Mouse (Mus musculus) liver, postnatal 0 days (tissue): ENCODE measurements at regions not wholly inside any gene's neighbourhood (a gene's known extent, or its start where the extent isn't known, plus 50 kb on each side); places are given as distances from the start of the nearest gene placed in this dataset.

Experiments used
- ATAC-seq: fragments of 200-750 bp; cut with Nextera tagmentation; 2 replicates; pipeline ENCODE4 v1.8.0; 2017; ENCODE audit warnings: mild to moderate bottlenecking, moderate library complexity
- DNase-seq: peaks from one replicate; pipeline ENCODE4 v3.0.0-alpha.2; 2016
- H3K27ac ChIP-seq: fragments of 300-500 bp; sonication (generic); 2 replicates; pipeline ENCODE4 v1.5.1; 2014; ENCODE audit warnings: antibody characterized with exemption, moderate library complexity, mild to moderate bottlenecking, low read depth
- H3K27me3 ChIP-seq: fragments of 300-500 bp; sonication (generic); 2 replicates; pipeline ENCODE4 v1.6.1; 2014; ENCODE audit warnings: low read length, control low read depth, mixed read lengths; ENCODE audit not compliant: insufficient read depth
- H3K36me3 ChIP-seq: fragments of 300-500 bp; sonication (generic); replicated peaks from 2 replicates; pipeline ENCODE4 v1.6.1; 2014; ENCODE audit warnings: mild to moderate bottlenecking, control low read depth, low read length, moderate library complexity, mixed read lengths; ENCODE audit not compliant: insufficient read depth
- H3K4me1 ChIP-seq: fragments of 300-500 bp; sonication (generic); 2 replicates; pipeline ENCODE4 v1.6.1; 2014; ENCODE audit warnings: antibody characterized with exemption, mild to moderate bottlenecking, control low read depth; ENCODE audit not compliant: insufficient read depth
- H3K4me2 ChIP-seq: fragments of 300-500 bp; sonication (generic); 2 replicates; pipeline ENCODE4 v1.6.1; 2014; ENCODE audit warnings: low read depth, mild to moderate bottlenecking, low read length, moderate library complexity, mixed read lengths
- H3K4me3 ChIP-seq: fragments of 300-500 bp; sonication (generic); 2 replicates; pipeline ENCODE4 v1.5.1; 2014; ENCODE audit warnings: low read depth, low read length
- H3K9ac ChIP-seq: fragments of 300-500 bp; sonication (generic); replicated peaks from 2 replicates; pipeline ENCODE4 v1.6.1; 2014; ENCODE audit warnings: mild to moderate bottlenecking, moderate library complexity
- H3K9me3 ChIP-seq: fragments of 300-500 bp; sonication (generic); 2 replicates; pipeline ENCODE4 v1.6.1; 2016; ENCODE audit warnings: mild to moderate bottlenecking, control low read depth, low read length, mixed read lengths
- CTCF ChIP-seq: sonication (generic); IDR thresholded peaks from 2 replicates; pipeline ENCODE4 v1.5.1; 2016; ENCODE audit warnings: antibody characterized with exemption, low read depth
- EP300 ChIP-seq: IDR thresholded peaks from 2 replicates; pipeline ENCODE4 v1.6.1; 2016; ENCODE audit warnings: antibody characterized with exemption, low read depth, mild to moderate bottlenecking
- WGBS: fragments of 180-500 bp; shearing (Covaris S2); extraction: QIAGEN DNeasy Blood & Tissue Kit; methylation state at CpG from one replicate; pipeline ENCODE4 v1.1.7; 2014; ENCODE audit not compliant: insufficient replicate concordance; 5-methylcytosine and 5-hydroxymethylcytosine counted together

DNA sequence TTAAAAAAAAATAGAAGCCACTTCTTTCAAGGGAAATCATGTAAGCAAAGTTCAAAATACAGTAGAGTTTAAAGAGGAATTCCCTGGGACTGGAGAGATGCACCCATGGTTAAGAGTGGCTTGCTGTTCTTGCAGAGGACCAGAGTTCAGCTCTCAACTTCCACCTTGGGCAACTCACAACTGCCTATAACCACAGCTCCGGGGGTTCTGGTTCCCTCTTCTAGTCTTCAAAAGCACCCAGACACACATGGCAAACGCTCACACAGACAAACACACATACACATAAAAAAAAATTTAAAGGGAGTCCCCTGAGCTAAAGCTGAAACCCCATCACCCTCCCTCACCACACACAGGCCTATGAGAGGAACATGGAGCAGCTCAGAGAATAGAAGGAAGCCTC is 192.4 kb upstream of the Id2 start:
- WGBS, result 40% methylated on average over 2 of the region's 2 CpGs
- Histone ChIP-seq H3K27ac (no peak overlapping the region), H3K9ac (no peak overlapping the region), H3K4me2 (no peak overlapping the region), H3K27me3 (no peaks in the 10 kb centered on the region), H3K36me3 (no peaks in the 10 kb centered on the region), H3K4me3 (no peak overlapping the region), H3K4me1 (peaks cover 9% of the 10 kb centered on the region), H3K9me3 (no peaks in the 10 kb centered on the region)
- DNase-seq (no peak), ATAC-seq (no peak)
- TF ChIP-seq CTCF, result no peak
- TF ChIP-seq EP300, result no peak

DNA sequence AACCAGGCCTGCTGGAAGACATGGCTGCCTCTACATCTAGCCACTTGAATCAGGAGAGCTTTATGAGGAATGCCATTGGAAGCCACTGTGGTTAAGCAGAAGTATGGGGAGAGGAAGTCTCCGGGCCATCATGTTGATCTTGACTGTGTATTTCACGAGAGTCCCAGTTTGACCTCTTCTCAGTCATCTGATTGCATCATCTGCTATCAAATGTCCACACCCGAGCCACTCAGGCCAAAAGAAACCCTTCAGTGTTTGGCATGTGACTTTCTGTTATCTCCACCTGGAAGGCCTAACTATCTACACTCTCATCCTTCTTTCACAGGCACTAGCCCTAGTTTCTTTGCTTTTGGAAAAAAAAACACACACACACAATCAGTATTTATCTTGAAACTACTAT is 186.9 kb upstream of the Id2 start:
- DNase-seq (no peak), ATAC-seq (peak; percentile 54; the same call in 1 of the 2 replicates)
- Histone ChIP-seq H3K9me3 (no peaks in the 10 kb centered on the region), H3K4me3 (no peak overlapping the region), H3K36me3 (no peaks in the 10 kb centered on the region), H3K4me1 (no peaks in the 10 kb centered on the region), H3K9ac (no peak overlapping the region), H3K27ac (no peak overlapping the region), H3K27me3 (no peaks in the 10 kb centered on the region), H3K4me2 (no peak overlapping the region)
- TF ChIP-seq CTCF (no peak), EP300 (no peak)
- 14% methylated on average over 3 of the region's 3 CpGs for WGBS

DNA sequence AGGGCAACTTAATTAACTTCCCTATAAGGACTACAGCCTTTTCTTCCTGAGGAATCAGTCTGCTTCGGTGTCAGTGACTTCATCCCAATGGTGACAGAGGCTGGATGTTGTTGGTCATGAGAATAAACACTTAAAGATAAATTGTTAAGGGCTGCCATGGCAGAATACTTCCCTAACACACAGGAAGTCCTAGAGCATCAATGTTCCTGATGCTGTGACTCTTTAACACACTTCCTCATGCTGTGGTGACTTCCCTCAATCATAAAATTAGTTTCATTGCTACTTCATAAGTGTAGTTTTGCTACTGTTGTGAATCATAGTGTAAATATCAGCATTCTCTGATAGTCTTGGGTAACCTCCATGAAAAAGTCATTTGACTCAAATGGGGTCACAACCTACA is 184.5 kb upstream of the Id2 start:
- no peak for DNase-seq
- H3K4me3 ChIP-seq, result no peak overlapping the region
- no peak for TF ChIP-seq EP300
- TF ChIP-seq CTCF, result no peak
- H3K9me3 ChIP-seq, result no peaks in the 10 kb centered on the region
- no peak overlapping the region for H3K9ac ChIP-seq
- H3K27ac ChIP-seq, result no peak overlapping the region
- ATAC-seq, result 0 out of 2 replicates have a peak, but pooled peaks have one; percentile 10
- H3K27me3 ChIP-seq, result no peaks in the 10 kb centered on the region
- H3K36me3 ChIP-seq, result no peaks in the 10 kb centered on the region
- 36% methylated on average over 1 of the region's 1 CpGs for WGBS
- no peaks in the 10 kb centered on the region for H3K4me1 ChIP-seq
- no peak overlapping the region for H3K4me2 ChIP-seq

DNA sequence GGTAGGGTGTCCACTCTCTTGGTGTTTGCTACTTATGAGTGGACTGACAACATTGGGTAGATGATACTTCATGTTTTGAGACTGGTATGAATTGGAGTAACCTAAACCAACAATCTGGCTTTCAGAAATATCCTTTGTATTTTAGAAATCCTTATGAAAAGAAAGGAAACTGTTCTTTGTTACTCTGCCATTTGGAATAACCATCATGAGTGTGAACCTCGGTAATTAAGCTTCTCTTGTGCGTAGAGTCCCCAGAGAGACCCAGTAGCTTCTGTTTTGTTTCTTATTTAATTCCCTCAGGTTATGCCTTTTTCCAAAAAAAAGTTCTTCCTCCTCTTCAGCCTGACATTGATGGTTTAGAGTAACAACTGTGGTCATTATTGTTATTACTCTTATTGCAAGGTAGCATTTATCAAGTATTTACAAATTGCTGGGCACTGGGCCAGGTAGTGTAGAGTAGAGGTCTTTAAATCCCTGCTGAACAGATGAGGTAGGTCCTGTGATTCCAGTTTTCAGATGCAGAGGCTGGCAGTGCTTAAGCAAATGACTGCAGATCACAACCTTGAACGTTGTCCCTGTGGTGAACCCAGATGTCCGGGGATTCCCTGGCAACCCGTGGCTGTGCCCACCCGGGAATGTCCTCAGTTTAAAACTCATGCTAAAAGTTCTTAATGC is 176.8 kb upstream of the Id2 start:
- Histone ChIP-seq H3K4me1 (peaks cover 8% of the 10 kb centered on the region), H3K9ac (no peak overlapping the region), H3K4me3 (no peak overlapping the region), H3K36me3 (no peaks in the 10 kb centered on the region), H3K4me2 (no peak overlapping the region), H3K27me3 (no peaks in the 10 kb centered on the region), H3K9me3 (no peaks in the 10 kb centered on the region), H3K27ac (no peak overlapping the region)
- WGBS, result 63% methylated on average over 6 of the region's 6 CpGs
- no peak for DNase-seq
- TF ChIP-seq EP300, result no peak
- no peak for TF ChIP-seq CTCF
- ATAC-seq, result no peak

DNA sequence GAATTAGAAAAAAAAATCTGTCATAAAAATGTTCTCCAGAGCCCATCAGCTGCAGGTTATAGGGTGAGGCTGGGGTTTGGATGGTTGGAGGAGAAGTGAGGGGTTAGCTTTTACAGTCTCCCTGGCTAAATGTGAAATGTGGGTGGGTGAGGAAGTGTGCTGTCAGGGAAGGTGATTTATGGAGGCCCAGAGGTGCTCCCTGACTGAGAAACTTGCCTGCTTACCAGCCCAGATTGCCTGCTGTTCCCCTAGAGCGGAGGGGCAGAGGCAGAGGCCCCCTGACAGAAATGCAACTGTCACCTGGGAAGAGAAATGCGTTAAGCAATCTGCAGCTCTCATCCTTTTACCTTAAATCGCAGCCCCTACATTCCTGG is 175.8 kb upstream of the Id2 start:
- Histone ChIP-seq H3K36me3 (no peaks in the 10 kb centered on the region), H3K4me2 (no peak overlapping the region), H3K9me3 (no peaks in the 10 kb centered on the region), H3K27me3 (no peaks in the 10 kb centered on the region), H3K9ac (peak overlapping the region; percentile 21; the same call in 1 of the 2 replicates), H3K4me3 (no peak overlapping the region), H3K4me1 (peaks cover 14% of the 10 kb centered on the region), H3K27ac (0 out of 2 replicates have a peak overlapping the region, but pooled peaks have one; percentile 35)
- TF ChIP-seq CTCF (no peak), EP300 (no peak)
- 29% methylated on average over 3 of the region's 3 CpGs for WGBS
- ATAC-seq (no peak), DNase-seq (no peak)

DNA sequence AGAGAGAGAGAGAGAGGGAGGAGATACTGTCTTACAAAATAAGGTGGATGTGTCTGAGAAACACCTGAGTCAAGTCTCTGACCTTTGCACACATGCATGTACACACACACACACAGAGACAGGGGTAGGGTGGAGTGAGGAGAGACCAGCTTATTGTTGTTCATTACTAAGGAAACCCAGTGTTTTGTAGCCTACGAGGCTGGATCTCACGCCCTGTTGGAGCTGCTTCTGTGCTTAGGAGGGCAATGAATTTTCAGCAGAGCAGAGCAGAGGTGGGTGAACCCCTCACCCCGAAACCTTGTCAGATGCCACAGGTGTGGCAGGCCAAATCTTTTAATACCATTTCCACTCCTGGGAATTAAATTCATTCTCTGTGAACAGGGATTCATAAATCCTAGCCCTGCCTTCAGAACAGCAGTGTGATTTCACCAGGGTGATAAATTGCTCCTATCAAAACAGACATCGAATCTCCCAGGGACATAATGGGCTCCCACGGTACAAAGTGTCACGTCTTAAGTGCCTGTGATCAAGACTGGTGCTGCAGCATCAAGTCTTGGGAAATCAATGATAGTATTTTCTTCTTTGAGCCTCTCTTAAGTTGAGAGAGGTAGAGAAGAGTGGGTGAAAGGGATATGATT is 175.3 kb upstream of the Id2 start:
- no peaks in the 10 kb centered on the region for H3K36me3 ChIP-seq
- 48% methylated on average over 6 of the region's 6 CpGs for WGBS
- H3K27ac ChIP-seq, result no peak overlapping the region
- TF ChIP-seq EP300, result no peak
- TF ChIP-seq CTCF, result no peak
- H3K4me3 ChIP-seq, result no peak overlapping the region
- no peaks in the 10 kb centered on the region for H3K27me3 ChIP-seq
- no peaks in the 10 kb centered on the region for H3K9me3 ChIP-seq
- peaks cover 14% of the 10 kb centered on the region for H3K4me1 ChIP-seq
- peak overlapping the region; percentile 21; the same call in 1 of the 2 replicates for H3K9ac ChIP-seq
- DNase-seq (no peak), ATAC-seq (no peak)
- H3K4me2 ChIP-seq, result no peak overlapping the region

DNA sequence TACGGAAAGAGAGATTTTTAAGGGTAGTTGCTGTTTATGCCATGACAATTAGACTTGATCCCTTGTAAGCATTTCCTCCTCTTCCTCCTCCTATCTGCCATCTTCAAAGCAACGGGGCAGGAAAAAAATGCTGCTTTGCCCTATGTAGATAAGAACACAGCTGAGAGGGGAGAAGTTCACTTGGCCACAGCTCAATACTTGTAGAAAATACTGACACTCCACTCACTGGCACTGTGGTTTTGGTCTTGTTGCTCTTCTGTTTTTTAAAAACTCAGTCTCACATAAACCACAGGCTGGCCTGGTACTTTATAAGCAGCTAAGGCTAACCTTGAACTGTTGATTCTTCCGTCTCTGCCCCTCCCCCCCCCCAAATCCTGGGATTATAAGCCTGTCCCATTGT is 172.9 kb upstream of the Id2 start:
- Histone ChIP-seq H3K9me3 (no peaks in the 10 kb centered on the region), H3K27ac (no peak overlapping the region), H3K9ac (no peak overlapping the region), H3K4me2 (no peak overlapping the region), H3K4me1 (peaks cover 14% of the 10 kb centered on the region), H3K4me3 (no peak overlapping the region), H3K36me3 (no peaks in the 10 kb centered on the region), H3K27me3 (no peaks in the 10 kb centered on the region)
- ATAC-seq, result no peak
- DNase-seq, result no peak
- no peak for TF ChIP-seq EP300
- WGBS, result 22% methylated on average over 3 of the region's 3 CpGs
